Mouse (Mus musculus): ENCODE data around the gene Slc12a6. TPM values are rescaled to one million over a fixed set of nuclear protein-coding genes. Genes with fewer than 3 reads are reported as not detected.

Gene Slc12a6
- polyA plus RNA-seq, 1 experiment = 4.4 TPM

DNA sequence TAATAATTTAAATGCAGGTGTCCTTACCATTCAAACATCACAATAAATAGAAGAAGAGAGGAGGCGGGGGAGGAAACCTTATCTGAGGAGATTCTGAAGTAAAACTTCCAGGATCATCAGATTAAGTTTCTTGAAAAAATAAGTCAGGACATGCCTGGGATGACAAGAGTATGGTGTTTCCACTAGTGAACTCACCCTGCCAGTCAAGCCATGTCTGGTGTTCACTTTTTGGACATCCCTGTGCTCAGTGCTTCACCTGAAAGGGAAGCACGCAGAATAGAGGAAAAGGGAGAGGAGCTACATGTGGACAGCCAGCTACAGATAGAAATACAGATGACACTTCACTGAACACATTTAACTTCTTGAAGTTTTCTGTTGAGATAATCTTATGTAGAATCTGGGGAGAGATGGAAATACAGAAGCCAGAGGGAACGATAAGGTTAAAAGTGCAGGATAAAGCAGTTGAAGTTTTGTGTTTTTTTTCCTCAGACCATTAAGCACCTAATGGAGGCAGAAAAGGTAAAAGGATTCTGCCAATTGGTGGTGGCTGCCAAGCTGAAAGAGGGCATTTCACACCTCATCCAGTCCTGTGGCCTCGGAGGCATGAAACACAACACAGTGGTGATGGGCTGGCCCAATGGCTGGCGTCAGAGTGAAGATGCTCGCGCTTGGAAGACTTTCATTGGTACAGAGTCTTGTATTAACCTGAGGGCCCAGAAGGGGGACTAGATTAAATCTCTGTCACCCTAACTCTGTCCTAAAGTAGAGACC, 88.2 kb downstream of the Slc12a6 start:
- H3K79me3 ChIP-seq (ENCODE audit: low read depth) = no peaks in the 10 kb centered on the region
- peaks cover 11% of the 10 kb centered on the region for H3K36me3 ChIP-seq (ENCODE audit: control insufficient read depth, insufficient read depth)
- TF ChIP-seq MYOG (IDR thresholded peaks at IDR 0.05; ENCODE audit: control insufficient read depth, extremely low read depth, insufficient read length) (no peak), MYOD1 (IDR thresholded peaks at IDR 0.05; ENCODE audit: control insufficient read depth, insufficient read length, low read depth) (no peak), CEBPB (IDR thresholded peaks at IDR 0.05; ENCODE audit: low read depth) (no peak), CTCF (IDR thresholded peaks at IDR 0.05; ENCODE audit: control insufficient read depth, insufficient read depth, insufficient read length) (no peak), FOSL1 (IDR thresholded peaks at IDR 0.05; ENCODE audit: insufficient read depth, low read length, poor library complexity, severe bottlenecking) (no peak), MAX (IDR thresholded peaks at IDR 0.05) (no peak), USF1 (IDR thresholded peaks at IDR 0.05; ENCODE audit: low read depth) (no peak)
- no peak overlapping the region for H3K4me3 ChIP-seq (ENCODE audit: insufficient read depth, poor library complexity, severe bottlenecking)
- no peaks in the 10 kb centered on the region for H3K27me3 ChIP-seq (ENCODE audit: control insufficient read depth, insufficient read depth, insufficient read length)
- no peaks in the 10 kb centered on the region for H3K79me2 ChIP-seq (ENCODE audit: control insufficient read depth, insufficient read depth)
- no peak overlapping the region for H3ac ChIP-seq (ENCODE audit: control insufficient read depth, insufficient read length, low read depth)

DNA sequence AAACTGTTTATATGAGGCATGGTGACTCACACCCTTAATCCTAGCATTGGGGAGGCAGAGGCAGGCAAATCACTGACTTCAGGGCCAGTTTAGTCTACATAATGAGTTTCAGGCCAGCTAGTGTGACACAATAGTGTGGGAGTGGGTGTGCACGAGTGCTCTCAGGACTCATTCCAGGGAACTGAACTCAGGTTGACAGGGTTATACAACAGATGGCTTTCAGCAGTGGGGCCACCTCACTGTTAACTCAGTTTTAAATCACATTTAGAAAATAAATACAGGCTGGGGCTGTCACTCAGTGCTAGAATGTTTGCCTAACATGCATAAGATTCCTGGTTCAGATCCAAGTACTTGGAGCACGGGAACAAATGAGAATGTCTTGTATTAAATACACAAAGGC, 94.0 kb downstream of the Slc12a6 start:
- H3K27me3 ChIP-seq (ENCODE audit: control insufficient read depth, insufficient read depth, insufficient read length) = no peaks in the 10 kb centered on the region
- no peak overlapping the region for H3K4me3 ChIP-seq (ENCODE audit: insufficient read depth, poor library complexity, severe bottlenecking)
- no peak overlapping the region for H3ac ChIP-seq (ENCODE audit: control insufficient read depth, insufficient read length, low read depth)
- H3K36me3 ChIP-seq (ENCODE audit: control insufficient read depth, insufficient read depth) = peaks cover 50% of the 10 kb centered on the region
- H3K79me2 ChIP-seq (ENCODE audit: control insufficient read depth, insufficient read depth) = peaks cover 4% of the 10 kb centered on the region
- no peaks in the 10 kb centered on the region for H3K79me3 ChIP-seq (ENCODE audit: low read depth)
- TF ChIP-seq MYOD1 (IDR thresholded peaks at IDR 0.05; ENCODE audit: control insufficient read depth, insufficient read length, low read depth) (peak; percentile 61), CEBPB (IDR thresholded peaks at IDR 0.05; ENCODE audit: low read depth) (no peak)

DNA sequence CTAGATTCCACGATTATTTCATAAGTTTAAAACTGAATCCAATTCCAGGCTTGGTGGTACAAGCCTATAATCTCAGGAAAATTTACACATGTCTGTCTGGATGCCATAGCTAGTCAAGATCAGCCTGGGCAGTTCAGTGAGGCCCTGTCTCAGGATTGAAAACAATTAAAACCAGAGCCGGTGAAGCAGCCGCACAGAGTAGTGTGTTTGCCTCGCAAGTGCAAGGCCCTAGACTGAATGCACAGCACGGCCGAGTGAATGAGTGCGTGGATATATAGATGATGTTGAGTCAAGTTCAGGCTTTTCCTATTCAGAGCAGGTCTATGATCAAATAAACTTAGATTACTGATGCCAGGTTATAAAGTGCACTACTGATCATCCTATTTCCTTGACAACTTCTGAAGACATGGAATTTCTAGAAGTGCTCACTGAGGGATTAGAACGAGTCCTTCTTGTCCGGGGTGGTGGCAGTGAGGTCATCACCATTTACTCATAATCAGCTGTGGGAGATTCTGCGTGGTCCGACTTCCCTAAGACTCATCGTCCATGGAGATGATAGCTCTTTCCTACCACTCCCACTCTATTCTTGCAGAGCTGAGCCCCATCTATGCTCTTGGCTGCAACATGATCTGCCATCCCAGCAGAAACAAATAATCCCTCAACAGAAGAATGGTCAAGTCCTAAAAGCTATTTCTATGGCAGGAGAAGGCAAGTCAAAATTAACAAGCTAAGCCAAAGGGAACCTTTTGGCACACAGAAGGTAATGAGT, 94.6 kb downstream of the Slc12a6 start:
- Histone ChIP-seq H3K79me3 (ENCODE audit: low read depth) (no peaks in the 10 kb centered on the region), H3K36me3 (ENCODE audit: control insufficient read depth, insufficient read depth) (peaks cover 50% of the 10 kb centered on the region), H3K27me3 (ENCODE audit: control insufficient read depth, insufficient read depth, insufficient read length) (no peaks in the 10 kb centered on the region), H3ac (ENCODE audit: control insufficient read depth, insufficient read length, low read depth) (no peak overlapping the region), H3K4me3 (ENCODE audit: insufficient read depth, poor library complexity, severe bottlenecking) (no peak overlapping the region), H3K79me2 (ENCODE audit: control insufficient read depth, insufficient read depth) (peaks cover 10% of the 10 kb centered on the region)
- TF ChIP-seq USF1 (IDR thresholded peaks at IDR 0.05; ENCODE audit: low read depth) (no peak), CTCF (IDR thresholded peaks at IDR 0.05; ENCODE audit: control insufficient read depth, insufficient read depth, insufficient read length) (no peak), MAX (IDR thresholded peaks at IDR 0.05) (no peak), MYOG (IDR thresholded peaks at IDR 0.05; ENCODE audit: control insufficient read depth, extremely low read depth, insufficient read length) (no peak), MYOD1 (IDR thresholded peaks at IDR 0.05; ENCODE audit: control insufficient read depth, insufficient read length, low read depth) (no peak), CEBPB (IDR thresholded peaks at IDR 0.05; ENCODE audit: low read depth) (no peak), FOSL1 (IDR thresholded peaks at IDR 0.05; ENCODE audit: insufficient read depth, low read length, poor library complexity, severe bottlenecking) (no peak)

DNA sequence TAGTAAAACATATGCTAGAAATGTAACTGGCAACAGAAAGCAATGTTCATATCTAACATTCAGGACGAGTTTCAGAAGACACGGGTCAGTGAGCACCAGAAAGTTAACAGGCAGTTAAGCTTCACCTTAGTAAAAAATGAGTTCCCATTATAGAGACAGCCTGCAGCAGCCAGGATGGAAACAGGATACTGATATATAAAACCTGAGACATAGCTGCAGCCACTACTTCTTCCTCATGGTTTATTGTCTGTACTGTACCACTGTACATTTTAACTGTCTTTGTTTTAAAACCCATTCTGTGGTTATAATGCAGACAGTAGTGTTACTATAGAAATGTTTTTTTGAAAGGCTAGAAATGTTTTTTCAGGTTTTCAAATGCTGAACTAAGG, 95.2 kb downstream of the Slc12a6 start:
- peaks cover 16% of the 10 kb centered on the region for H3K79me2 ChIP-seq (ENCODE audit: control insufficient read depth, insufficient read depth)
- H3K79me3 ChIP-seq (ENCODE audit: low read depth) = peaks cover 1% of the 10 kb centered on the region
- peaks cover 50% of the 10 kb centered on the region for H3K36me3 ChIP-seq (ENCODE audit: control insufficient read depth, insufficient read depth)
- H3ac ChIP-seq (ENCODE audit: control insufficient read depth, insufficient read length, low read depth) = no peak overlapping the region
- H3K4me3 ChIP-seq (ENCODE audit: insufficient read depth, poor library complexity, severe bottlenecking) = no peak overlapping the region
- H3K27me3 ChIP-seq (ENCODE audit: control insufficient read depth, insufficient read depth, insufficient read length) = no peaks in the 10 kb centered on the region
- TF ChIP-seq CEBPB (IDR thresholded peaks at IDR 0.05; ENCODE audit: low read depth) = no peak
- TF ChIP-seq CTCF (IDR thresholded peaks at IDR 0.05; ENCODE audit: control insufficient read depth, insufficient read depth, insufficient read length) = no peak
- no peak for TF ChIP-seq USF1 (IDR thresholded peaks at IDR 0.05; ENCODE audit: low read depth)
- TF ChIP-seq FOSL1 (IDR thresholded peaks at IDR 0.05; ENCODE audit: insufficient read depth, low read length, poor library complexity, severe bottlenecking) = no peak
- TF ChIP-seq MAX (IDR thresholded peaks at IDR 0.05) = no peak
- no peak for TF ChIP-seq MYOD1 (IDR thresholded peaks at IDR 0.05; ENCODE audit: control insufficient read depth, insufficient read length, low read depth)
- TF ChIP-seq MYOG (IDR thresholded peaks at IDR 0.05; ENCODE audit: control insufficient read depth, extremely low read depth, insufficient read length) = no peak

DNA sequence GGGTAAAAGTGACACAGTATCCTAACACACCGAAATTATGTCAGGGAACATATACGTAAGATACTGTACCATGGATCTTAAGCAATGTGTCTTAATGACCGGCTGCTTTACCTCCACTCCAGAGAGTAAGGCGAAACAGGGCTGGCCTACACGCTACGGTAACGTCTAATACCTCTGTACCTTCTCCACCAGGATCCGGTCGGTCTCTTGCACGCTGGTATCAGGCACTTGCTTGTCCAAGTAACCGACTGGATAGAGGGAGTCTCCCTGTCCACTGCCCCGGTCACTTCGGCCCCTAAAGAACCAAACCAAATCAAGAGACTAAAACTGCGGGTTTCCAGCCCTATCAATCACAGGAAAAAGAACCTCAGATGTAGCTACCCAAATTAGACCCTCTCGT, 101.6 kb downstream of the Slc12a6 start:
- H3K4me3 ChIP-seq (ENCODE audit: insufficient read depth, poor library complexity, severe bottlenecking) = peak overlapping the region; percentile 98
- peaks cover 39% of the 10 kb centered on the region for H3K79me2 ChIP-seq (ENCODE audit: control insufficient read depth, insufficient read depth)
- TF ChIP-seq CEBPB (IDR thresholded peaks at IDR 0.05; ENCODE audit: low read depth) (no peak), CTCF (IDR thresholded peaks at IDR 0.05; ENCODE audit: control insufficient read depth, insufficient read depth, insufficient read length) (no peak), MYOD1 (IDR thresholded peaks at IDR 0.05; ENCODE audit: control insufficient read depth, insufficient read length, low read depth) (no peak), USF1 (IDR thresholded peaks at IDR 0.05; ENCODE audit: low read depth) (no peak), FOSL1 (IDR thresholded peaks at IDR 0.05; ENCODE audit: insufficient read depth, low read length, poor library complexity, severe bottlenecking) (no peak), MYOG (IDR thresholded peaks at IDR 0.05; ENCODE audit: control insufficient read depth, extremely low read depth, insufficient read length) (no peak), MAX (IDR thresholded peaks at IDR 0.05) (no peak)
- H3K27me3 ChIP-seq (ENCODE audit: control insufficient read depth, insufficient read depth, insufficient read length) = no peaks in the 10 kb centered on the region
- H3ac ChIP-seq (ENCODE audit: control insufficient read depth, insufficient read length, low read depth) = peak overlapping the region; percentile 50
- peaks cover 23% of the 10 kb centered on the region for H3K36me3 ChIP-seq (ENCODE audit: control insufficient read depth, insufficient read depth)
- peaks cover 18% of the 10 kb centered on the region for H3K79me3 ChIP-seq (ENCODE audit: low read depth)

All from C2C12 (cell line).